Mouse (Mus musculus) adrenal gland, postnatal 14 days (tissue): ENCODE measurements around the gene Eci1. TPM values are rescaled to one million over a fixed set of nuclear protein-coding genes. Genes with fewer than 3 reads are reported as not detected.

Experiments
- DNase-seq: peaks from one replicate; pipeline ENCODE4 v3.0.0; 2021; ENCODE audit warnings: mixed read lengths
- total RNA-seq: library from RNA; stranded (reverse); gene quantifications from 2 replicates; pipeline ENCODE4 v1.2.3, GENCODE M21; 2021

Eci1 gene
- total RNA-seq, 1 experiment from 2014 or later = 505 TPM

- DNase-seq = peak; percentile 27
Measured at GRCm38 (mm10) chr17:24440377-24440776, 13.9 kb downstream of the Eci1 start.

GRCm38 (mm10) chr17:24441148-24441547, 14.7 kb downstream of the Eci1 start:
- no peak for DNase-seq

DNA sequence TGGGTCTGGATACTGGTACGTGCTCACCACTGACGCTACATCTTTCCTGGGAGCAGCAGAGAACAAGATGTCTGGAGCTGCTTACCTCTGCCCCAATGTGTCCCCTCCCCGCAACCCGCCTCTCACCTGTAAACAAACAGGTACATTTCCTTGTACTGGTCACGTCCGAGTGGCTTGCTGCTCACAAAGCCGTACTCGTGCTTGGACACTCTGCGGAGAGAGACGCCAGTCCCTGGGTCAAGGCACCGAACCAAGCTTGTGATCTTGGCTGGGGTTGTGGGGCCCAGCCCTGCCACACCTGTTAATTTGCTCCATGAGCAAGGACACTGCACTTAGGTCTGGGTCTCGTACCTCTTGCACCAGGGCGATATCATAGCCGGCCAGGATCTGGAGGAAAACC, 15.7 kb downstream of the Eci1 start:
- DNase-seq = no peak

GRCm38 (mm10) chr17:24442632-24443155, 16.3 kb downstream of the Eci1 start, which contains the start of gene Dnase1l2:
Gene Dnase1l2 (minus strand): TSS chr17:24443105.
- DNase-seq = peak; percentile 43

DNA sequence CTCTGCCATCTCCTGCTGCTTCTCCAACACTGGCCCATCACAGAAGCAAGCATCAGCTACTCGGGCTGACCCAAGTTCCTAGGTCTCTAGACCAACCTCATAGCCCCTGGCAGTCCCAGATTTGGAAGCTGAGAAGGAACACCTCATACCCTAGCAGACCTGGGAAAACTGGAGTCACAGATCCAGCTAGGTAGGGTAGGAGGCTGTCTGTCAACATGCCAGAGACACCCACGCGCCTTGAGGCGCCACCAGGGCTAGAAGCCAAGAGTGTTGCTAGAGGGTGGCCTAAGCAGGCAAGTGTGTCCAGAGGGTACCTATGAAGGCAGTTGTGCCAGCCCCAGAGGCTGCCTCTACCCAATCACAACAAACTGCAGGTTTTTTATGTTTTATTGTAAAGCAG, 17.0 kb downstream of the Eci1 start:
- no peak for DNase-seq

GRCm38 (mm10) chr17:24446590-24446989, 20.1 kb downstream of the Eci1 start:
- DNase-seq = no peak

DNA sequence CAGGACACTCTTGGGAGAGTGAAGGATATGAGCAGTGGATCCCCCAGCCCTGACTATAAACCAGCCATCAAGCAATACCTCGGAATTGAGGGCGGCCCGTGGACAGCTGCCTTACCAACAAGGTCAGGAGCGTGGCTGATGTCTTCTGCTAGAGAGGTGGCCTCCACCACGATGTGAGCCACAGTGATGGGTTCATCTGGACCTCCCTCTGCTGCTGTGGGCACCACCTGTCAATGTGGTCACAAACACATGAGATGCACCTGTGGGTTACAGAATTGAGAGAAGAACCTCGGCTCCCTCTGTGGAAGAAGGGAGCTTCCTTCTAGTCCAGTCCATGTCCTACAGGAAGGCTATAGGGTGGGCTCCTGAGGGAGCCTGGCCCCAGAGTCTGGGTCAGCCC, 23.1 kb downstream of the Eci1 start:
- no peak for DNase-seq

GRCm38 (mm10) chr17:24451220-24451619, 24.8 kb downstream of the Eci1 start:
- no peak for DNase-seq

GRCm38 (mm10) chr17:24453372-24453771, 26.9 kb downstream of the Eci1 start:
- DNase-seq = peak; percentile 12

GRCm38 (mm10) chr17:24454218-24454755, 27.8 kb downstream of the Eci1 start:
- DNase-seq = no peak

DNA sequence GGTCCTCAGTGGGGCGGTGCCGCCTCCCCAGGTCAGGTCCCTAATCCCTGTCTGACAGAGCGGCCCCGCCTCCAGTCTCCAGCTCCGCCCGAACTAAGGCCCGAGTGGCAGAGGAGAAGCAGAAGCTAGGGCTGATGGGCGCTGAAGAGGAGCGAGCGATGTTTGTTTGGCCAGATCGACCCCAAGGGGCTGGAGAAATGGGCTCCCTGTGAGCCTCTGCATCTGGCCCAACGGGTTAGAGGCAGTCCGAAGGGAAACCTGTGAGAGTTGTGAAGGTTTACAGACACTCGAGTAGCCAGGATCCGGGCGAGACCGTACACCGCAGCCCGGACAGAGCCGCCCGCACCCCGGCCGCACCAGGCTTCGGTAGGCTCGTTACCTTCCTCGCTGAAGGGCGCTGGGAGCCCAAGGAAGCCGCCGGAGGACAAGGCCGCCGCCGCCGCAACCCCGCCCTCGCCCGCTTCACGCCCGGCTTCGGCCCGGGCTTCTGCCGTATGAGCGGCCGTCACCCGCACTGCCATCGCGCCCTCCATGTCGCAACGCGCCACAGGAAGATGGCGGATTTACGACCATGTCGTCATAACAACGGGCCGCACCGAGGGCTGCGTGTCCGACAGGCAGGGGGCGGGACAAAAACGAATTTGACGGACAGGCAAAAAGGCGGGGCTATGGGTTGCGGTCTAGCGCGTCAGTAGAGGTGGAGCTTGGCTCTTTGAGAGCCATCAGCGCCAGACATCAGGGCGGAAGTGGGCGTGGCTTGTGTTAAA, 28.5 kb downstream of the Eci1 start:
- peak; percentile 100 for DNase-seq

DNA sequence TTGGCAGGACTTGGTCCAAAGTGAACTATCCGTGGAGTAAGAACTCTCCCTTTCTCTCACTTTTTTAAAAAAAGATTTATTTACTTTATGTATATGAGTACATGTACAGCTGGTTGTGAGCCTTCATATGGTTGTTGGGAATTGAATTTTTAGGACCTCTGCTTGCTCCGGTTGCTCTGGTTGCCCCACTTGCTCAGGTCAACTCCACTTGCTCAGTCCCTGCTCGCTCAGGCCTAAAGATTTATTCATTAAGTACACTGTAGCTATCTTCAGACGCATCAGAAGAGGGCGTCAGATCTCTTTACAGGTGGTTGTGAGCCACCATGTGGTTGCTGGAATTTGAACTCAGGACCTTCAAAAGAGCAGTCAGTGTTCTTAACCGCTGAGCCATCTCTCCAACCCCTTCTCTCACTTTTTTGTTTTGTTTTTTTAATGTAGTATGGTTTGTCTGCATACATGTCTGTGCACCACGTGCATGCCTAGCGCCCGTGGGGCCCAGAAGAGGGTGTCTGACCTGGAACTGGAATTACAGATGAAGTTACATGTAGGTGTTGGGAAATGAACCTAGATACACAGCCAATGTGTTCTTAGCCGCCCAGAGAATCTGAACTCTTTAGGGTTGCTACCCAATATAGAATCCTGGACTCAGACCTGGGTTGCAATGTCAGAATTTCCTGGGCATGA, 29.2 kb downstream of the Eci1 start:
- DNase-seq = peak; percentile 2

GRCm38 (mm10) chr17:24461580-24461979, 35.1 kb downstream of the Eci1 start:
- DNase-seq = peak; percentile 46

DNA sequence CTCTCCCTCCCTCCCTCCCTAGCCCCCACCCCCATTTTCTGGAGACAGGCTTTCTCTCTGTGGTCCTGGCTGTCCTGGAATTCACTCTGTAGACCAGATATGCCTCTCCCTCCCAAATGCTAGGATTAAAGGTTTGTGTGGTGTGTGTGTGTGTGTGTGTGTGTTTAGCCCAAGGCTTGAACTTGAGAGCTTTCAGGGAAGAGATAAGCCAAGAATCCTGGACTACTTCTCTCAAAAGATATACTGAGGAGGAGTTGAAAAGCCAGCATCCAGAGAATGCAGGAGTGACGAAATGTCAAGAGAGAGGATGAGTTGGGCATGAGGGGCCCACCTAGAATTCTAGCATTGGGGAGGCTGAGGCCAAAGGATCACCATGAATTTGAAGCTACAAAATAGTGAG, 36.5 kb downstream of the Eci1 start:
- no peak for DNase-seq

DNA sequence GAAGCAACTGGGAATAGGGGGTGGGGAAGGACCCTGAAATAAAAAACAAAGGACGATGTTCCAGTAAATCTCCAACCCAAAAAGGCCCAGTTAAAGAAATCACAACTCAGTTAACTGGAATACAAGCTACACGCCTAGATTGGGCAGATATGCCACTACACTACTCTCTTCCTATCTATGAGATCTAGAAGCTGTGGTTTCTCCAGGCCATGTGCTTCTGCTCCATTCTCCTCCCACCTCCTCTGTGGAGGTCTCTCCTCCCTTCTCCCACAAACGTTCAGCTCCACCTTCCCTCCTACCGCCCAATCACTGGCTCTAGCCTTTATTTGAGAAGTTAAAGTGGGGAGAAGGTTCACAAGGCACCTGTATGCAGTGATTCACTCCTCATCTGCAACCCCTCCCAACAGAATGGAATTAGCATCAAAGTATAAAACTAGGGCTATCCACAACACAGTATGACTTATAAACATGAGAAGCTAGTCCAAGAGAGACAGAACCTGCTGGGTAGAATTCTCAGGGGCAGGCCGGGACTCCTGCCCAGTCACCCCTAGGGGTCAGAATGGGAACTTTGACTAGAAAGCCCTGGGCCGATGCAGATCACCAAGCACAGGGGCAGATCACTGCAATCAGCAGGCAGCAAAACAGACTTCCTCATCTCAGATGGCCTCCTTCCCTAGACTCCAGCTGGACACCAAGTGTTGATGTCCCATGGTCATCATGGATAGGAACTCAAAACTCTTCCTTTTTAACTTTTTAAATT, 37.1 kb downstream of the Eci1 start:
- DNase-seq = no peak

DNA sequence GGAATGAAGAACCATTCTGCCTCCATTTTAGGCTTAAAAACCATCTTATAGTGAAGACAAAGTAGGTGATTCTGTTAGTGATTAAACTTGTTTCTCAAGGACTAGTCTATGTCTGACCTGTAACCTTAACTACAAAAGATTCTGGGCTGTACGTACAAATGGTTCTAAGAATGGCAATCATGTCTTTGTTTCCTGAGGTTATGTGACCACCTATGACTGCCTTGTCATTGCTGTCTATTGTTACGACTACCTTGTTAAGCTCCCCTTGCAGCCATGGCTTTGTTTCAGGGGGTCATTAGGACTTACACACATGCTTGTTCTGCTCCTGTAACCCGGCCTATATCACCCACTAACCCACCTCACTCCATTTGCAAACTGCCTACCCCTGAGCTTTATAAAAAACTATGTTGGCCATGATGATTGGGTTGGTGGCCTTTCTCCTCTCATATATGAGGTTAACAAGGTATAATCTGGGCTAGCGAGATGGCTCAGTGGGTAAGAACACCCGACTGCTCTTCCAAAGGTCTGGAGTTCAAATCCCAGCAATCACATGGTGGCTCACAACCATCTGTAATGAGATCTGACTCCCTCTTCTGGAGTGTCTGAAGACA, 42.3 kb downstream of the Eci1 start:
- no peak for DNase-seq

DNA sequence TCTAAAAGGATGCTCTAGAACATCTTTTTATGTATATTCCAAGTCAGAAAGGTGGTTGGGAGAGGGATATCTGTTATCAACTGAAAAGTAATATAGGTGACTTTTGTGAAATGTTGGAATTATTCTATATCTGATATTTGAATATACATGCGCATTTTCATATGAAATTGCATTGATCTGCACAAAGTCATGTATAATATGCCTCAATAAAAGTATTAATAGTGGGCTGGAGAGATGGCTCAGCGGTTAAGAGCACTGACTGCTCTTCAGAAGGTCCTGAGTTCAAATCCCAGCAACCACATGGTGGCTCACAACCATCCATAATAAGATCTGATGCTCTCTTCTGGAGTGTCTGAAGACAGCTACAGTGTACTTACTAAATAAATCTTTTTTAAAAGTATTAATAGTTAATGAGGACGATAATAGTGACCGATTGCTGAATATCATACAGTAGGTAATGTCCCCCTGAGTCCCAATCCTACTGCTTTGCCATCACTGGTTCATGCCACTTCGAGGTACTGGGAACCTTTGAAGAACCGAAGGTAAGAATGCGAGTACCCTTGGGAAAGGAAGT, 43.0 kb downstream of the Eci1 start:
- DNase-seq = no peak

- DNase-seq = peak; percentile 99
Measured at GRCm38 (mm10) chr17:24469910-24470602, 43.6 kb downstream of the Eci1 start, which contains the start of the genes E4f1 and Pgp. Gene E4f1 (minus strand): TSS chr17:24470313. Gene Pgp (plus strand): TSS chr17:24470392.

DNA sequence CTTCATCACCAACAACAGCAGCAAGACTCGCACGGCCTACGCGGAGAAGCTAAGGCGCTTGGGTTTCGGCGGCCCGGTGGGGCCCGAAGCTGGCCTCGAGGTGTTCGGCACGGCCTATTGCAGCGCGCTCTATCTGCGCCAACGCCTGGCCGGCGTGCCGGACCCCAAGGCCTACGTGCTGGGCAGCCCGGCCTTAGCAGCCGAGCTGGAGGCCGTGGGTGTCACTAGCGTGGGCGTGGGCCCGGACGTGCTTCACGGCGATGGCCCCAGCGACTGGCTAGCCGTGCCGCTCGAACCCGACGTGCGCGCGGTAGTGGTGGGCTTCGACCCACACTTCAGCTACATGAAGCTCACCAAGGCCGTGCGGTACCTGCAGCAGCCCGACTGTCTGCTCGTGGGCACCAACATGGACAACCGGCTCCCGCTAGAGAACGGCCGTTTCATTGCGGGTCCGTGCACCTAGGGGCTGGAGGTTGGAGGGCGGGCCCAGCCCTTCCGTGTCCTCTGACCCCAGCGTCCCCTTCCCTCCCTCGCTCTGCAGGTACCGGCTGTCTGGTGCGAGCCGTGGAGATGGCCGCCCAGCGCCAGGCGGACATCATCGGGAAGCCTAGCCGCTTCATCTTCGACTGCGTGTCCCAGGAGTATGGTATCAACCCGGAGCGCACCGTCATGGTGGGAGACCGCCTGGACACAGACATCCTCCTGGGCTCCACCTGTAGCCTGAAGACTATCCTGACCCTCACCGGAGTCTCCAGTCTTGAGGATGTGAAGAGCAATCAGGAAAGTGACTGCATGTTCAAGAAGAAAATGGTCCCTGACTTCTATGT, 44.5 kb downstream of the Eci1 start:
- peak; percentile 67 for DNase-seq

GRCm38 (mm10) chr17:24472512-24472911, 46.1 kb downstream of the Eci1 start:
- DNase-seq = peak; percentile 88
